Mouse (Mus musculus): ENCODE results near the gene Rhox1.
A peak's percentile ranks its signal among the peaks of the same experiment; 100 is the strongest.
"Not testable (repeated sequence)": the region's sequence is repeated elsewhere in the genome, so short reads cannot be mapped to it uniquely, and the experiment has no call there.

Rhox1 gene

GRCm38 (mm10) chrX:37222158-37222557 is at the start of gene Rhox1:
Gene Rhox1 (minus strand): TSS chrX:37222258.
- DNase-seq (ENCODE audit: extremely low read depth, insufficient read length, low spot score): not testable (repeated sequence)

GRCm38 (mm10) chrX:37265038-37265437 is 43.0 kb upstream of the Rhox1 start, which contains the start of gene Rhox4a:
Gene Rhox4a (plus strand): TSS chrX:37265338.
- not testable (repeated sequence) for DNase-seq (ENCODE audit: extremely low read depth, insufficient read length, low spot score)

- DNase-seq (ENCODE audit: extremely low read depth, insufficient read length, low spot score): not testable (repeated sequence)
Observed at GRCm38 (mm10) chrX:37249619-37250018, 27.6 kb upstream of the Rhox1 start, which contains the start of gene Rhox3a. Gene Rhox3a (plus strand): TSS chrX:37249919.

GRCm38 (mm10) chrX:37244676-37245075 is 22.6 kb upstream of the Rhox1 start, which contains the start of gene Rhox2a:
Gene Rhox2a (plus strand): TSS chrX:37244976.
- not testable (repeated sequence) for DNase-seq (ENCODE audit: extremely low read depth, insufficient read length, low spot score)

- no peak for DNase-seq (ENCODE audit: extremely low read depth, insufficient read length, low spot score)
Observed at GRCm38 (mm10) chrX:37210941-37211340, 11.1 kb downstream of the Rhox1 start, which contains the start of gene Gm9. Gene Gm9 (minus strand): TSS chrX:37211041.

- no peak for DNase-seq (ENCODE audit: extremely low read depth, insufficient read length, low spot score)
Observed at GRCm38 (mm10) chrX:37198676-37199075, 23.4 kb downstream of the Rhox1 start.

- DNase-seq (ENCODE audit: extremely low read depth, insufficient read length, low spot score): no peak
Observed at GRCm38 (mm10) chrX:37191744-37192379, 30.2 kb downstream of the Rhox1 start.

- DNase-seq (ENCODE audit: extremely low read depth, insufficient read length, low spot score): peak; percentile 86
Observed at GRCm38 (mm10) chrX:37191105-37191743, 30.8 kb downstream of the Rhox1 start, which contains the start of the genes Ndufa1 and Rnf113a1. Gene Ndufa1 (minus strand): TSS chrX:37191163. Gene Rnf113a1 (plus strand): TSS chrX:37191245.

GRCm38 (mm10) chrX:37190755-37191104 is 31.3 kb downstream of the Rhox1 start:
- no peak for DNase-seq (ENCODE audit: extremely low read depth, insufficient read length, low spot score)

- not testable (repeated sequence) for DNase-seq (ENCODE audit: extremely low read depth, insufficient read length, low spot score)
Observed at GRCm38 (mm10) chrX:37184401-37184800, 37.7 kb downstream of the Rhox1 start.

- DNase-seq (ENCODE audit: extremely low read depth, insufficient read length, low spot score): no peak
Observed at GRCm38 (mm10) chrX:37168742-37169141, 53.3 kb downstream of the Rhox1 start, which contains the start of gene Akap14. Gene Akap14 (minus strand): TSS chrX:37168842.

GRCm38 (mm10) chrX:37167085-37167484 is 55.0 kb downstream of the Rhox1 start:
- no peak for DNase-seq (ENCODE audit: extremely low read depth, insufficient read length, low spot score)

All from 3134 (cell line).